In genomic region chr12:110009136-110009535, GRCm38 (mm10) we compare ENCODE assay signal across 13 mouse cellular contexts.
DNase-seq lines count a peak whose midpoint lies in the region; ATAC-seq and TF ChIP-seq lines count a peak whose summit lies in the region.
"Had no signal": no experiment of that assay in that cellular context is flagged by ENCODE, and none has a peak within 500 bp of the region (broad histone marks: within the 10 kb centered on the region; RNA-seq: fewer than 3 reads in every experiment).

No protein-coding gene starts in this region.

- TF ChIP-seq POLR2A in testis, adult 2 months (IDR thresholded peaks at IDR 0.05; ENCODE audit: control insufficient read depth, low read depth, low read length): no peak

- H3K36me3 ChIP-seq in testis, adult 2 months (ENCODE audit: control insufficient read depth, insufficient read depth, low read length): no peaks in the 10 kb centered on the region
- H3K36me3 ChIP-seq: forebrain, embryonic 15.5 days; stomach, embryonic 15.5 days had no signal

- no peak for ATAC-seq in CD4-positive, CD25-positive, alpha-beta regulatory T cell, adult 4 months
- 0 out of 2 replicates have a peak, but pooled peaks have one; percentile 37 for ATAC-seq in megakaryocyte-erythroid progenitor cell, adult 5-6 weeks (replicated peaks; ENCODE audit: low FRiP score, low TSS enrichment, poor library complexity, severe bottlenecking)
- ATAC-seq: forebrain, embryonic 15.5 days; midbrain, embryonic 16.5 days had no signal

- DNase-seq in CD4-positive, CD25-positive, alpha-beta regulatory T cell, adult 2 months (ENCODE audit: low read depth, low spot score): peak; percentile 18
- no peak for DNase-seq in layer of hippocampus, adult 2 months (ENCODE audit: low spot score in 2 of 2)
- no peak for DNase-seq in layer of hippocampus, postnatal 36 days
- DNase-seq in testis, postnatal 14 days (ENCODE audit: low spot score): no peak
- DNase-seq in adipocyte (ENCODE audit: low spot score): no peak
- DNase-seq: gastrocnemius, postnatal 36 days; heart, postnatal 10 days had no signal

- no peaks in the 10 kb centered on the region for H3K27me3 ChIP-seq in testis, adult 2 months (ENCODE audit: control insufficient read depth, insufficient read depth, low read length)
- H3K27me3 ChIP-seq: forebrain, embryonic 15.5 days; stomach, embryonic 15.5 days had no signal

- no peak overlapping the region for H3K27ac ChIP-seq in layer of hippocampus, adult 2 months
- no peak overlapping the region for H3K27ac ChIP-seq in testis, adult 2 months (ENCODE audit: control insufficient read depth, insufficient read depth, low read depth, low read length)
- H3K27ac ChIP-seq: forebrain, embryonic 15.5 days; stomach, embryonic 15.5 days had no signal

- no peak overlapping the region for H3K4me3 ChIP-seq in layer of hippocampus, adult 2 months
- H3K4me3 ChIP-seq in testis, adult 2 months (ENCODE audit: control insufficient read depth, low read depth, low read length): no peak overlapping the region
- H3K4me3 ChIP-seq: forebrain, embryonic 15.5 days; stomach, embryonic 15.5 days had no signal

- TF ChIP-seq CTCF in layer of hippocampus, adult 2 months (conservative IDR thresholded peaks at IDR 0.05): peak; percentile 41
- peak; percentile 54; the same call in 1 of the 2 replicates for TF ChIP-seq CTCF in testis, adult 2 months (IDR thresholded peaks at IDR 0.05; ENCODE audit: control insufficient read depth, insufficient read depth, insufficient replicate concordance, low read depth, low read length)

- H3K4me1 ChIP-seq in testis, adult 2 months (ENCODE audit: control insufficient read depth, insufficient read depth, low read length): no peaks in the 10 kb centered on the region
- H3K4me1 ChIP-seq: forebrain, embryonic 15.5 days; stomach, embryonic 15.5 days had no signal
